Mouse (Mus musculus) hindbrain, embryonic 11.5 days (tissue): ENCODE measurements at regions not wholly inside any gene's neighbourhood (a gene's known extent, or its start where the extent isn't known, plus 50 kb on each side); places are given as distances from the start of the nearest gene placed in this dataset.

Experiments used
- ATAC-seq: fragments of 200-750 bp; cut with Nextera tagmentation; 2 replicates; pipeline ENCODE4 v1.8.0; 2017; ENCODE audit warnings: mild to moderate bottlenecking, moderate TSS enrichment, moderate library complexity; ENCODE audit not compliant: low FRiP score
- DNase-seq: peaks from one replicate; pipeline ENCODE4 v3.0.0-alpha.2; 2015; ENCODE audit warnings: low spot score
- H3K27ac ChIP-seq: fragments of 300-500 bp; sonication (generic); 2 replicates; pipeline ENCODE4 v1.5.1; 2014; ENCODE audit warnings: mild to moderate bottlenecking, low read depth, low read length
- H3K27me3 ChIP-seq: fragments of 300-500 bp; sonication (generic); 2 replicates; pipeline ENCODE4 v1.6.1; 2014; ENCODE audit warnings: mild to moderate bottlenecking, low read length, moderate library complexity, mixed read lengths; ENCODE audit not compliant: control insufficient read depth, insufficient read depth
- H3K36me3 ChIP-seq: fragments of 300-500 bp; sonication (generic); 2 replicates; pipeline ENCODE4 v1.6.1; 2014; ENCODE audit warnings: mild to moderate bottlenecking, low read length, moderate library complexity, mixed read lengths; ENCODE audit not compliant: control insufficient read depth, insufficient read depth
- H3K4me1 ChIP-seq: fragments of 300-500 bp; sonication (generic); replicated peaks from 2 replicates; pipeline ENCODE4 v1.6.1; 2014; ENCODE audit warnings: low read length, mixed read lengths; ENCODE audit not compliant: control insufficient read depth, insufficient read depth
- H3K4me2 ChIP-seq: fragments of 300-500 bp; sonication (generic); replicated peaks from 2 replicates; pipeline ENCODE4 v1.6.1; 2014; ENCODE audit warnings: mild to moderate bottlenecking, low read depth, low read length
- H3K4me3 ChIP-seq: fragments of 300-500 bp; sonication (generic); 2 replicates; pipeline ENCODE4 v1.5.1; 2014; ENCODE audit warnings: low read depth, low read length
- H3K9ac ChIP-seq: fragments of 300-500 bp; sonication (generic); 2 replicates; pipeline ENCODE4 v1.6.1; 2014; ENCODE audit warnings: low read depth, low read length
- H3K9me3 ChIP-seq: fragments of 300-500 bp; sonication (generic); 2 replicates; pipeline ENCODE4 v1.6.1; 2016; ENCODE audit warnings: low read length; ENCODE audit not compliant: control insufficient read depth
- WGBS: fragments of 180-500 bp; shearing (Covaris S2); extraction: QIAGEN DNeasy Blood & Tissue Kit; methylation state at CpG from one replicate; pipeline ENCODE4 v1.1.7; 2014; 5-methylcytosine and 5-hydroxymethylcytosine counted together

DNA sequence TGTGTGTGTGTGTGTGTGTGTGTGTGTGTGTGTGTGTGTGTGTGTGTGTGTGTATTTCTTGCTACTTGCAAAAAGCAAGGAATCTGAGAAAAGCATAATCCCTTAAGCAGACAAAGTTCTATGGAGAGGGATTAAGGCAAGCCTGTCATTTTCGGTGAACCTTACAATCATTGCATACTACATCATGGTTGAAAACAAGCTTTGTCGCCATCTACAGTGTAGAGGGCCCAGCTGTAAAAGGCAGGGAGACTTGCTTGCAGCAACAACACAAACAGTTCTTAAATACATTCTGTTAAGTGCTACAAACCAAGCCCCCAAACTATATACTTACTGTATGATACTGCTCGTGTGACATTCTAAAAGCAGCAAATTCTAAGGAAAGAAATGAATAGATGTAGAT is 216.0 kb upstream of the Mon1b start:
- Histone ChIP-seq H3K4me3 (no peak overlapping the region), H3K27me3 (no peaks in the 10 kb centered on the region), H3K9ac (no peak overlapping the region), H3K36me3 (no peaks in the 10 kb centered on the region), H3K9me3 (no peaks in the 10 kb centered on the region), H3K27ac (no peak overlapping the region), H3K4me1 (no peaks in the 10 kb centered on the region), H3K4me2 (no peak overlapping the region)
- no peak for DNase-seq
- ATAC-seq: no peak
- whole genome bisulfite sequencing: 81% methylated on average over 3 of the region's 3 CpGs

DNA sequence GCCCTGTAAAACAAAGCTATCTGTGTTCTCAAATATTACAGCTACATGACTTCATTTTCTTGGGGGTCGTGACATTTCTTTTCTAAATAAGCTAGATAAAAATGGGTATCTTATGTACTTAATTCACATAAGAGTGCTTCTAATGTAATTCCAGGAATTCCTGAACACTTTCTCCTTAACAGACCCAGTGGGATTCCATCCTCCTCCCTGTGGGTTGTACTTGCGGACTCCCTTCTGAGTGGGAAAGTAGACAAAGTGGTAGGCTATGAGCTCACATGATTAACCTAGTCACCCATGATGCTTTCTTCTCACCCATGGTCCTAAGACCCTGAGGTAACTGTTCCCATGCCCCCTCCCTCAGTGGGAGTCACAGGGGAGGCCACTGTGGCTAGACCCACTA is 212.7 kb upstream of the Mon1b start:
- Histone ChIP-seq H3K36me3 (no peaks in the 10 kb centered on the region), H3K9ac (no peak overlapping the region), H3K4me2 (no peak overlapping the region), H3K27me3 (no peaks in the 10 kb centered on the region), H3K27ac (no peak overlapping the region), H3K9me3 (no peaks in the 10 kb centered on the region), H3K4me3 (no peak overlapping the region), H3K4me1 (no peaks in the 10 kb centered on the region)
- no peak for ATAC-seq
- WGBS: 87% methylated on average over 2 of the region's 2 CpGs
- no peak for DNase-seq

DNA sequence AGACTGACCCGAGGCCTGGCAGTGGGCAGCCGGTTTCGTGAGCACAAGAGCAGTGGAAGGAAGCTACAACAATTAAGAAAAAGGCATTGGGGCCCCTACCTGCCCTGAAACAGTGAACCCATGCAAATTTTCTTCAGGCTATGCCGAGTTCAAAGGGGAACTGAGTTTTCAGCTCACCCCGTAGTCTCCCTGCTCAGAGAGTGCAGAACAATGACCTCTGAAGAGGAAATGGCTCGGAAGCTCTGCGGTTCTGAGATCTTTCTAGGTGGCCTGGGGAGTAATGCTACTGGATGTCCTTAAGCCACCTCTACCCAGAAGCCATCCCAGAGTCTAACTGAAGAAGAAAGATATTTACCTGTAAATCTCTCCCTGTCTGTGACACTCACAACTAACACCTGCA is 196.3 kb upstream of the Mon1b start:
- Histone ChIP-seq H3K9ac (no peak overlapping the region), H3K27ac (no peak overlapping the region), H3K4me1 (no peaks in the 10 kb centered on the region), H3K9me3 (no peaks in the 10 kb centered on the region), H3K4me2 (no peak overlapping the region), H3K36me3 (no peaks in the 10 kb centered on the region), H3K4me3 (no peak overlapping the region), H3K27me3 (no peaks in the 10 kb centered on the region)
- DNase-seq: no peak
- ATAC-seq: no peak
- 61% methylated on average over 7 of the region's 7 CpGs for WGBS

DNA sequence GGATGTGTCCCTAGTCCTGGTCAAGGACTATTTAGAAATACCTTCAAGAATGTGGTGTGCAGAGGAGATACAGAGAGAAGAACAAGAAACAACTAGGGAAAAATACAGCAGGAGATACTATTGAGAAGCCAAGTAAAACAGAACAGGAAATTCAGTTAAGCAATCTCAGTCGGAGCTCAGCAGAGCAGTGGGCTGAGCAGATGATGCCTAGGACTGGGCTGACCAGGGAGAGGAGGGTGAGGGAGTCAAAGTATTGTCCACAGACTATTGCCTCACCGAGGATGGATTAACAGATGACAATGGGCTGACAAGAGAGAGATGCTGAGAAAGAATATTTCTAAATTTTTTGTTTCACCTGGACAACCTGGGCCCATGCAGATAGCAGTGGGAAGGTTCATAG is 181.4 kb upstream of the Mon1b start:
- H3K4me1 ChIP-seq: no peaks in the 10 kb centered on the region
- H3K4me2 ChIP-seq: no peak overlapping the region
- no peak overlapping the region for H3K4me3 ChIP-seq
- no peaks in the 10 kb centered on the region for H3K9me3 ChIP-seq
- no peak for ATAC-seq
- no peak for DNase-seq
- H3K27me3 ChIP-seq: no peaks in the 10 kb centered on the region
- WGBS: 89% methylated on average over 2 of the region's 2 CpGs
- no peaks in the 10 kb centered on the region for H3K36me3 ChIP-seq
- H3K27ac ChIP-seq: no peak overlapping the region
- H3K9ac ChIP-seq: no peak overlapping the region

DNA sequence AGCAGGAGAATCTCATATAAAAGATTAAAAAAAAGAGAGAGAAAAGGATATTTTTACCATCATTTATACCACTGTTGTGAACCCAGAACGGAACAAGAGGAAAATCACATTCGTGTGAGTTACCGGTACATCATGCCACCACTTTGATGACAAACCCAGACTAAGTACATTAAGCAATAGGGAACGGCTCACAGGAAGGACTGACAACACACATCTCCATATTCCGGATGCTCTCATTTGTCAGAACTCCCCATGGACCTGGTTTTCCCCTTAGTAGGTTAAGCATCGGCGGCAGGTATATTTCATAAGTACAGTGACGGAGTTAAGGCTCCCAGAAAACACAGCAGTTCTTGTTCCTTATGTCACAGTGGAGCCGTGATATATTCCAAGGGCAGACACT is 170.8 kb upstream of the Mon1b start:
- Histone ChIP-seq H3K9me3 (no peaks in the 10 kb centered on the region), H3K9ac (no peak overlapping the region), H3K27ac (no peak overlapping the region), H3K4me1 (no peaks in the 10 kb centered on the region), H3K27me3 (no peaks in the 10 kb centered on the region), H3K4me2 (no peak overlapping the region), H3K36me3 (no peaks in the 10 kb centered on the region), H3K4me3 (no peak overlapping the region)
- ATAC-seq (no peak), DNase-seq (peak; percentile 6)
- 84% methylated on average over 9 of the region's 9 CpGs for WGBS

DNA sequence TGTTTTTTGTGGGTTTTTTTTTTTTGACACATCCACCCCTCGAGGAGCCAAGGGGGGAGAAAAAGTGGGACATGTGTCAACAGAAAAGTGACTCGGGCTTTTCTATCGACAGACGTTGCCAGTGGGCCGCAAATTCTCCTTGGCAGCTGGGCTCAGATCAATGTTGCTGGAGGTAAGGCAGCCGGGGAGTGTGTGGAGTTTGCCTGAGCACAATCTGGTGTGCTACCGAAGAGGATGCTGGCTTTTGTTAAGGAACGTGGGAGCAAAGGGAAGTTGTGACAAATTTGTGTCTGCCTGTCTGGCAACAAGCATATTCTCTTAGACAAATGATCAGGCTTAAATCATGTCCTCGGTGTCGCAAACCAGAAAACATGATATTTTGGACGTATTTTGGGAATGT is 170.2 kb upstream of the Mon1b start:
- Histone ChIP-seq H3K9me3 (no peaks in the 10 kb centered on the region), H3K4me2 (no peak overlapping the region), H3K4me3 (no peak overlapping the region), H3K4me1 (no peaks in the 10 kb centered on the region), H3K27me3 (no peaks in the 10 kb centered on the region), H3K9ac (no peak overlapping the region), H3K36me3 (no peaks in the 10 kb centered on the region), H3K27ac (no peak overlapping the region)
- DNase-seq (no peak), ATAC-seq (no peak)
- WGBS: 78% methylated on average over 11 of the region's 11 CpGs

DNA sequence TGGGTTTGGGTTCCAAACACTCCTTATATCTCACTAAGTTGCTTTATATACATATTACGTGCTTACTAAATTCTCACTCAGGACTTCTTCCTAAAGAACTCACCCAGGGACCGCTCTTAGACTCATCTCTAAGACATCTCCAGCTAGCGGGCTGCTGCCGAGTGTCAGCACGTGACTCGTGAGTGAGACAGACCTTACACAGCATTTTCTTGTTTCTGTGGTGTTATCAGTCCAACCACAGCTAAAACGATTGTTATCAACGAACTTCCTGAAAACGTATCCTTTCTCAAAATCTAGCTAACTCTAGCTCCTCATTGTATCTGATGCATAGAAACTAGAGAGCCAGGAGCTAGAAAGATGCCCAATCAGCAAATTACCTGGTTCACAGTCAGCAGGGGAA is 168.7 kb upstream of the Mon1b start:
- DNase-seq (no peak), ATAC-seq (no peak)
- no peak overlapping the region for H3K27ac ChIP-seq
- no peaks in the 10 kb centered on the region for H3K27me3 ChIP-seq
- H3K9ac ChIP-seq: no peak overlapping the region
- H3K4me2 ChIP-seq: no peak overlapping the region
- no peaks in the 10 kb centered on the region for H3K4me1 ChIP-seq
- H3K36me3 ChIP-seq: no peaks in the 10 kb centered on the region
- no peak overlapping the region for H3K4me3 ChIP-seq
- 93% methylated on average over 9 of the region's 9 CpGs for WGBS
- no peaks in the 10 kb centered on the region for H3K9me3 ChIP-seq

DNA sequence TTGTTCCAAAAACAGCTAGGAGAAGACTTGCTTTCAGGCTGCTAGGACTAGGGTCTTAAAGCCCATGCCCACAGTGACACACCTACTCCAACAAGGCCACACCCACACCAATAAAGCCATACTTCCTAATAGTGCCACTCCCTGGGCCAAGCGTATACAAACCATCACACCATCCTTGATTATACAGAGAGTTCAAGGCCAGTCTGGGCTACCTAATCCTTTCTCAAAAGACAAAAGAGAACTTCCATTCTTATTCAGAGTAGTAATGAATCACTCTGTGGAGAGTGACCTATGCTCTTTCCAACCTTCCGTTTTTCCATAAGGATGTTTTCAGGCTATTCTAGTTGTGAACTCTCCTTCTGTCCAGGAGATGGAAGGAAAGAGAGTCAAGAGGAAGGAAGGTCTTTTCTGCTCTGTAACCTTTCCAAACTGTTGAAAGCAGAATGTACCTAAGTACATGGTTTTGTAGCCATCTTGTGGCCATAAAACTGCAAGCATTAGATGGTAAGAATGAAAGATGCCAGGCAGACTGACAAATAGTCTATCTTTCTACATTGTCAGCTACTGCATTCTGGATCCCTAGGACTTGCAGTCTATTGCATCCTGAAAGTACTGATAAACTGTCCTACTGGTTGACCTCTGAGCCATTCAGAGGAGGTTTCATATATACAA is 145.8 kb upstream of the Mon1b start:
- WGBS: 80% methylated on average over 2 of the region's 2 CpGs
- no peak for ATAC-seq
- Histone ChIP-seq H3K27me3 (no peaks in the 10 kb centered on the region), H3K4me3 (no peak overlapping the region), H3K4me2 (no peak overlapping the region), H3K4me1 (no peaks in the 10 kb centered on the region), H3K9ac (no peak overlapping the region), H3K27ac (no peak overlapping the region), H3K36me3 (no peaks in the 10 kb centered on the region), H3K9me3 (no peaks in the 10 kb centered on the region)
- no peak for DNase-seq

DNA sequence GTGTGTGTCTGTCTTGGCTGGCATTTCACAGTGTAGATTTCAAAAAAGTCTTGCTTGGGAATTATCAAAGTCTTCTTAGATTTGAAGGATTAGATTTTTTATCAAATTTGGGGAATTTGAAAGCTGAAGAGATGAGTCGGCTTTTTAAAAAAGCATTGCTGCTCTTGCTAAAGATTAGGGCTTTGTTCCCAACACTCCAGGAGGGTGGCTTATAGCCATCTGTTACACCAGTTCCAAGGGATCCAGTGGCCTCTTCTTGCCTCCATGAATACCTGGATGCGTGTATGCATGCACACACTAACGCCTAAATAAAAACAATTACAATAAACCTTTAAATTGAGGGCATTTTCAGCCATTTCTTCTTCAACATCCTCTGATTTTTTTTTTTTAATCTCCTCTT is 144.5 kb upstream of the Mon1b start:
- H3K4me3 ChIP-seq: no peak overlapping the region
- no peaks in the 10 kb centered on the region for H3K4me1 ChIP-seq
- WGBS: 77% methylated on average over 3 of the region's 3 CpGs
- H3K4me2 ChIP-seq: no peak overlapping the region
- H3K9ac ChIP-seq: no peak overlapping the region
- H3K27ac ChIP-seq: no peak overlapping the region
- no peaks in the 10 kb centered on the region for H3K36me3 ChIP-seq
- ATAC-seq (no peak), DNase-seq (no peak)
- H3K27me3 ChIP-seq: no peaks in the 10 kb centered on the region
- no peaks in the 10 kb centered on the region for H3K9me3 ChIP-seq
